Mouse (Mus musculus) retina, embryonic 14.5 days (tissue): ENCODE data around the gene Dzip1.

Experiments used
- DNase-seq: peaks from one replicate; pipeline ENCODE4 v3.0.0-alpha.2; 2015; ENCODE audit warnings: low spot score

The Dzip1 gene

GRCm38 (mm10) chr14:118922667-118923184 lies 2.5 kb downstream of the Dzip1 start:
- peak; percentile 68 for DNase-seq

GRCm38 (mm10) chr14:118922251-118922650 lies 3.0 kb downstream of the Dzip1 start:
- DNase-seq = no peak

- DNase-seq = no peak
Observed at GRCm38 (mm10) chr14:118920654-118921053, 4.6 kb downstream of the Dzip1 start.

- peak; percentile 70 for DNase-seq
Observed at GRCm38 (mm10) chr14:118919025-118919424, 6.2 kb downstream of the Dzip1 start.

GRCm38 (mm10) chr14:118913651-118914050 lies 11.6 kb downstream of the Dzip1 start:
- no peak for DNase-seq

- DNase-seq = no peak
Observed at GRCm38 (mm10) chr14:118911521-118911920, 13.7 kb downstream of the Dzip1 start.

GRCm38 (mm10) chr14:118910332-118911222 lies 14.7 kb downstream of the Dzip1 start:
- peak; percentile 61 for DNase-seq

- DNase-seq = no peak
Observed at GRCm38 (mm10) chr14:118909872-118910271, 15.4 kb downstream of the Dzip1 start.

GRCm38 (mm10) chr14:118907592-118907991 lies 17.7 kb downstream of the Dzip1 start:
- no peak for DNase-seq

GRCm38 (mm10) chr14:118903867-118904562 lies 21.2 kb downstream of the Dzip1 start:
- peak; percentile 75 for DNase-seq

GRCm38 (mm10) chr14:118903397-118903796 lies 21.9 kb downstream of the Dzip1 start:
- no peak for DNase-seq

- no peak for DNase-seq
Observed at GRCm38 (mm10) chr14:118900911-118901310, 24.3 kb downstream of the Dzip1 start.

GRCm38 (mm10) chr14:118899940-118900339 lies 25.3 kb downstream of the Dzip1 start:
- DNase-seq = no peak

GRCm38 (mm10) chr14:118895655-118896054 lies 29.6 kb downstream of the Dzip1 start:
- no peak for DNase-seq

GRCm38 (mm10) chr14:118895228-118895627 lies 30.0 kb downstream of the Dzip1 start:
- DNase-seq = no peak

GRCm38 (mm10) chr14:118890101-118890500 lies 35.2 kb downstream of the Dzip1 start:
- DNase-seq = no peak

- DNase-seq = no peak
Observed at GRCm38 (mm10) chr14:118884250-118884556, 41.1 kb downstream of the Dzip1 start.

- DNase-seq = no peak
Observed at GRCm38 (mm10) chr14:118883344-118884249, 41.7 kb downstream of the Dzip1 start.

GRCm38 (mm10) chr14:118880696-118881095 lies 44.6 kb downstream of the Dzip1 start:
- no peak for DNase-seq

- no peak for DNase-seq
Observed at GRCm38 (mm10) chr14:118878346-118878910, 46.8 kb downstream of the Dzip1 start.

- no peak for DNase-seq
Observed at GRCm38 (mm10) chr14:118874786-118875415, 50.4 kb downstream of the Dzip1 start.
